Mouse (Mus musculus): ENCODE data around the gene Epha3.

Epha3 gene

GRCm38 (mm10) chr16:63863913-63864330, at the start of gene Epha3:
Gene Epha3, minus strand, starts transcription at chr16:63864175.
- DNase-seq (ENCODE audit: inconsistent age in 2 of 2, low spot score in 1 of 2), result peak; percentile 60 to 85

GRCm38 (mm10) chr16:63903425-63903824, 39.5 kb upstream of the Epha3 start:
- no peak for DNase-seq (ENCODE audit: inconsistent age in 2 of 2, low spot score in 1 of 2)

- no peak for DNase-seq (ENCODE audit: inconsistent age in 2 of 2, low spot score in 1 of 2)
Measured at GRCm38 (mm10) chr16:63881190-63881589, 17.2 kb upstream of the Epha3 start.

GRCm38 (mm10) chr16:63872313-63872712, 8.3 kb upstream of the Epha3 start:
- peak; percentile 18 to 63 for DNase-seq (ENCODE audit: inconsistent age in 2 of 2, low spot score in 1 of 2)

- no peak for DNase-seq (ENCODE audit: inconsistent age in 2 of 2, low spot score in 1 of 2)
Measured at GRCm38 (mm10) chr16:63864463-63864976, 545 bp upstream of the Epha3 start.

GRCm38 (mm10) chr16:63863181-63863580, 794 bp downstream of the Epha3 start:
- peak in 1 of 2 experiments; percentile 18 for DNase-seq (ENCODE audit: inconsistent age in 2 of 2, low spot score in 1 of 2)

GRCm38 (mm10) chr16:63857561-63857960, 6.4 kb downstream of the Epha3 start:
- no peak for DNase-seq (ENCODE audit: inconsistent age in 2 of 2, low spot score in 1 of 2)

- DNase-seq (ENCODE audit: inconsistent age in 2 of 2, low spot score in 1 of 2), result peak; percentile 50 to 77
Measured at GRCm38 (mm10) chr16:63856658-63857552, 7.1 kb downstream of the Epha3 start.

- no peak for DNase-seq (ENCODE audit: inconsistent age in 2 of 2, low spot score in 1 of 2)
Measured at GRCm38 (mm10) chr16:63850297-63850696, 13.7 kb downstream of the Epha3 start.

- DNase-seq (ENCODE audit: inconsistent age in 2 of 2, low spot score in 1 of 2), result no peak
Measured at GRCm38 (mm10) chr16:63842911-63843310, 21.1 kb downstream of the Epha3 start.

GRCm38 (mm10) chr16:63837466-63837865, 26.5 kb downstream of the Epha3 start:
- DNase-seq (ENCODE audit: inconsistent age in 2 of 2, low spot score in 1 of 2), result no peak

- no peak for DNase-seq (ENCODE audit: inconsistent age in 2 of 2, low spot score in 1 of 2)
Measured at GRCm38 (mm10) chr16:63821164-63821563, 42.8 kb downstream of the Epha3 start.

GRCm38 (mm10) chr16:63817606-63818005, 46.4 kb downstream of the Epha3 start:
- DNase-seq (ENCODE audit: inconsistent age in 2 of 2, low spot score in 1 of 2), result no peak

- DNase-seq (ENCODE audit: inconsistent age in 2 of 2, low spot score in 1 of 2), result no peak
Measured at GRCm38 (mm10) chr16:63816672-63817071, 47.3 kb downstream of the Epha3 start.

- DNase-seq (ENCODE audit: inconsistent age in 2 of 2, low spot score in 1 of 2), result no peak
Measured at GRCm38 (mm10) chr16:63809871-63810270, 54.1 kb downstream of the Epha3 start.

GRCm38 (mm10) chr16:63808991-63809390, 55.0 kb downstream of the Epha3 start:
- no peak for DNase-seq (ENCODE audit: inconsistent age in 2 of 2, low spot score in 1 of 2)

GRCm38 (mm10) chr16:63806437-63807129, 57.4 kb downstream of the Epha3 start:
- DNase-seq (ENCODE audit: inconsistent age in 2 of 2, low spot score in 1 of 2), result no peak

- DNase-seq (ENCODE audit: inconsistent age in 2 of 2, low spot score in 1 of 2), result no peak
Measured at GRCm38 (mm10) chr16:63806025-63806424, 58.0 kb downstream of the Epha3 start.

- no peak for DNase-seq (ENCODE audit: inconsistent age in 2 of 2, low spot score in 1 of 2)
Measured at GRCm38 (mm10) chr16:63801436-63801835, 62.5 kb downstream of the Epha3 start.

- no peak for DNase-seq (ENCODE audit: inconsistent age in 2 of 2, low spot score in 1 of 2)
Measured at GRCm38 (mm10) chr16:63798341-63798740, 65.6 kb downstream of the Epha3 start.

GRCm38 (mm10) chr16:63794292-63794691, 69.7 kb downstream of the Epha3 start:
- no peak for DNase-seq (ENCODE audit: inconsistent age in 2 of 2, low spot score in 1 of 2)

- DNase-seq (ENCODE audit: inconsistent age in 2 of 2, low spot score in 1 of 2), result no peak
Measured at GRCm38 (mm10) chr16:63793805-63794204, 70.2 kb downstream of the Epha3 start.

Measured in adrenal gland, adult (tissue).